Mouse (Mus musculus): ENCODE results near the gene Kcnip1.

The Kcnip1 gene

GRCm38 (mm10) chr11:33992938-33993337 is at the start of gene Kcnip1:
Gene Kcnip1 (minus strand): TSS chr11:33993152.
- no peak for DNase-seq (ENCODE audit: extremely low read depth, low read depth)

- no peak for DNase-seq (ENCODE audit: extremely low read depth, low read depth)
Observed at GRCm38 (mm10) chr11:34040061-34040460, 47.1 kb upstream of the Kcnip1 start.

- no peak for DNase-seq (ENCODE audit: extremely low read depth, low read depth)
Observed at GRCm38 (mm10) chr11:34035909-34036658, 43.1 kb upstream of the Kcnip1 start.

- no peak for DNase-seq (ENCODE audit: extremely low read depth, low read depth)
Observed at GRCm38 (mm10) chr11:34034794-34035193, 41.8 kb upstream of the Kcnip1 start.

- DNase-seq (ENCODE audit: extremely low read depth, low read depth) = no peak
Observed at GRCm38 (mm10) chr11:34034008-34034505, 41.1 kb upstream of the Kcnip1 start.

GRCm38 (mm10) chr11:34031015-34031805 is 38.3 kb upstream of the Kcnip1 start:
- peak; percentile 96 for DNase-seq (ENCODE audit: extremely low read depth, low read depth)

- DNase-seq (ENCODE audit: extremely low read depth, low read depth) = no peak
Observed at GRCm38 (mm10) chr11:34029658-34030057, 36.7 kb upstream of the Kcnip1 start.

- no peak for DNase-seq (ENCODE audit: extremely low read depth, low read depth)
Observed at GRCm38 (mm10) chr11:34025091-34025490, 32.1 kb upstream of the Kcnip1 start.

- no peak for DNase-seq (ENCODE audit: extremely low read depth, low read depth)
Observed at GRCm38 (mm10) chr11:34012007-34012652, 19.2 kb upstream of the Kcnip1 start.

- DNase-seq (ENCODE audit: extremely low read depth, low read depth) = no peak
Observed at GRCm38 (mm10) chr11:34010859-34011172, 17.9 kb upstream of the Kcnip1 start.

- no peak for DNase-seq (ENCODE audit: extremely low read depth, low read depth)
Observed at GRCm38 (mm10) chr11:34010133-34010858, 17.3 kb upstream of the Kcnip1 start.

- DNase-seq (ENCODE audit: extremely low read depth, low read depth) = no peak
Observed at GRCm38 (mm10) chr11:34009316-34010087, 16.6 kb upstream of the Kcnip1 start.

- DNase-seq (ENCODE audit: extremely low read depth, low read depth) = peak; percentile 80
Observed at GRCm38 (mm10) chr11:34008702-34009101, 15.8 kb upstream of the Kcnip1 start.

- peak; percentile 94 for DNase-seq (ENCODE audit: extremely low read depth, low read depth)
Observed at GRCm38 (mm10) chr11:34008214-34008613, 15.3 kb upstream of the Kcnip1 start.

- DNase-seq (ENCODE audit: extremely low read depth, low read depth) = no peak
Observed at GRCm38 (mm10) chr11:34007616-34008015, 14.7 kb upstream of the Kcnip1 start.

- no peak for DNase-seq (ENCODE audit: extremely low read depth, low read depth)
Observed at GRCm38 (mm10) chr11:34002593-34002965, 9.6 kb upstream of the Kcnip1 start.

GRCm38 (mm10) chr11:34001938-34002592 is 9.1 kb upstream of the Kcnip1 start:
- DNase-seq (ENCODE audit: extremely low read depth, low read depth) = peak; percentile 38

- DNase-seq (ENCODE audit: extremely low read depth, low read depth) = no peak
Observed at GRCm38 (mm10) chr11:34000416-34000815, 7.5 kb upstream of the Kcnip1 start.

- no peak for DNase-seq (ENCODE audit: extremely low read depth, low read depth)
Observed at GRCm38 (mm10) chr11:33998244-33998643, 5.3 kb upstream of the Kcnip1 start.

GRCm38 (mm10) chr11:33993496-33993895 is 544 bp upstream of the Kcnip1 start:
- DNase-seq (ENCODE audit: extremely low read depth, low read depth) = no peak

Data from MEL-GATA-1-ER (cell line).